Mouse (Mus musculus): Measurements from ENCODE around the gene Abhd2.

GRCm38 (mm10) chr7:79398426-79398825 is 125.4 kb downstream of the Abhd2 start:
- TF ChIP-seq POLR2A (IDR thresholded peaks at IDR 0.05; ENCODE audit: low read depth, low read length), result no peak
- no peak for TF ChIP-seq CTCF (IDR thresholded peaks at IDR 0.05; ENCODE audit: borderline replicate concordance, insufficient read depth, low read length)
